Mouse (Mus musculus) kidney, embryonic 14.5 days (tissue): Measurements from ENCODE around the gene Six4. TPM values are rescaled to one million over a fixed set of nuclear protein-coding genes. Genes with fewer than 3 reads are reported as not detected.
A peak's percentile ranks its signal among the peaks of the same experiment; 100 is the strongest.
"Not testable (repeated sequence)": the region's sequence is repeated elsewhere in the genome, so short reads cannot be mapped to it uniquely, and the experiment has no call there.

Experiments
- ATAC-seq: fragments of 200-750 bp; cut with Nextera tagmentation; 2 replicates; pipeline ENCODE4 v1.8.0; 2017; ENCODE audit warnings: moderate number of reproducible peaks, mild to moderate bottlenecking, moderate TSS enrichment, moderate library complexity; ENCODE audit not compliant: low FRiP score, low TSS enrichment
- H3K27ac ChIP-seq: fragments of 300-500 bp; sonication (generic); 2 replicates; pipeline ENCODE4 v1.5.1; 2014; ENCODE audit warnings: low read depth, mild to moderate bottlenecking, low read length, moderate library complexity, mixed read lengths
- H3K27me3 ChIP-seq: fragments of 300-500 bp; sonication (generic); 2 replicates; pipeline ENCODE4 v1.6.1; 2014; ENCODE audit warnings: mild to moderate bottlenecking, low read length; ENCODE audit not compliant: control insufficient read depth, insufficient read depth
- H3K36me3 ChIP-seq: fragments of 300-500 bp; sonication (generic); 2 replicates; pipeline ENCODE4 v1.6.1; 2014; ENCODE audit warnings: low read length, mixed read lengths; ENCODE audit not compliant: control insufficient read depth, insufficient read depth
- H3K4me1 ChIP-seq: fragments of 300-500 bp; sonication (generic); 2 replicates; pipeline ENCODE4 v1.6.1; 2014; ENCODE audit warnings: low read length, mixed read lengths; ENCODE audit not compliant: control insufficient read depth, insufficient read depth
- H3K4me2 ChIP-seq: fragments of 300-500 bp; sonication (generic); replicated peaks from 2 replicates; pipeline ENCODE4 v1.6.1; 2014; ENCODE audit warnings: low read depth, mild to moderate bottlenecking, low read length
- H3K4me3 ChIP-seq: fragments of 300-500 bp; sonication (generic); 2 replicates; pipeline ENCODE4 v1.5.1; 2014; ENCODE audit warnings: mild to moderate bottlenecking, low read length
- H3K9ac ChIP-seq: fragments of 300-500 bp; sonication (generic); 2 replicates; pipeline ENCODE4 v1.6.1; 2014; ENCODE audit warnings: low read depth, mild to moderate bottlenecking, low read length, moderate library complexity
- H3K9me3 ChIP-seq: fragments of 300-500 bp; sonication (generic); 2 replicates; pipeline ENCODE4 v1.6.1; 2016; ENCODE audit warnings: low read length; ENCODE audit not compliant: control insufficient read depth
- WGBS: fragments of 180-500 bp; shearing (Covaris S2); extraction: QIAGEN DNeasy Blood & Tissue Kit; methylation state at CpG from one replicate; pipeline ENCODE4 v1.1.7; 2014; 5-methylcytosine and 5-hydroxymethylcytosine counted together
- polyA plus RNA-seq: library from polyadenylated mRNA; unstranded; fragments of >200 nt; fragmentation: Nextera tagmentation; extraction: Ambion mirVana; gene quantifications from 2 replicates; pipeline ENCODE4 v1.2.1, GENCODE M21; 2014

Gene Six4
- polyA plus RNA-seq, 1 experiment from 2014 or later = 7.5 TPM

- Histone ChIP-seq H3K4me3 (no peak overlapping the region), H3K9me3 (no peaks in the 10 kb centered on the region), H3K4me1 (no peaks in the 10 kb centered on the region), H3K9ac (no peak overlapping the region), H3K36me3 (no peaks in the 10 kb centered on the region), H3K27ac (no peak overlapping the region), H3K4me2 (no peak overlapping the region), H3K27me3 (no peaks in the 10 kb centered on the region)
- no peak for ATAC-seq
- 27% methylated on average over 2 of the region's 2 CpGs for WGBS
These were observed 18.7 kb downstream of the Six4 start for GRCm38 (mm10) chr12:73094605-73095004.

DNA sequence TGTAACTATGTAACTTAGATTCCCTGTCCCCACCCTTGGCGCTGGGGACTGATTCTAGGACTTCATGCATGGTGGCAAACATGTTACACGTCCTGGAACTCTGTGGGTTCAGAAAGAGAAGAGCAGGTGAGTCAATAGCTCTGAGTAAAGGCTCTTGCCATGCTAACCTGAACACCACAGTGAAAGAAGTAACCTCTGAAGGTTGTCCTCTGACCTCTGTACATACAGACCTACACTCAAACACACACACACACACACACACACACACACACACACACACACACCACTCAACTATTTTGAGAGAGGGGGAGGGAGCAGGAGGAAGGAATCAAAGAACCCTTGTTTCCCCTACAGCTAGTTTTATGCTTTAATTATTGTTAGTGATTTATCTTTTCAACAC is 19.1 kb downstream of the Six4 start:
- H3K9ac ChIP-seq = no peak overlapping the region
- H3K36me3 ChIP-seq = no peaks in the 10 kb centered on the region
- H3K9me3 ChIP-seq = no peaks in the 10 kb centered on the region
- no peak overlapping the region for H3K4me2 ChIP-seq
- 0 out of 2 replicates have a peak, but pooled peaks have one; percentile 24 for ATAC-seq
- H3K27me3 ChIP-seq = no peaks in the 10 kb centered on the region
- H3K4me3 ChIP-seq = no peak overlapping the region
- H3K27ac ChIP-seq = no peak overlapping the region
- WGBS = 70% methylated on average over 2 of the region's 2 CpGs
- no peaks in the 10 kb centered on the region for H3K4me1 ChIP-seq

- 76% methylated on average over 7 of the region's 7 CpGs for WGBS
- H3K9me3 ChIP-seq = no peaks in the 10 kb centered on the region
- H3K27ac ChIP-seq = no peak overlapping the region
These were observed 22.5 kb downstream of the Six4 start for GRCm38 (mm10) chr12:73090672-73091335.

DNA sequence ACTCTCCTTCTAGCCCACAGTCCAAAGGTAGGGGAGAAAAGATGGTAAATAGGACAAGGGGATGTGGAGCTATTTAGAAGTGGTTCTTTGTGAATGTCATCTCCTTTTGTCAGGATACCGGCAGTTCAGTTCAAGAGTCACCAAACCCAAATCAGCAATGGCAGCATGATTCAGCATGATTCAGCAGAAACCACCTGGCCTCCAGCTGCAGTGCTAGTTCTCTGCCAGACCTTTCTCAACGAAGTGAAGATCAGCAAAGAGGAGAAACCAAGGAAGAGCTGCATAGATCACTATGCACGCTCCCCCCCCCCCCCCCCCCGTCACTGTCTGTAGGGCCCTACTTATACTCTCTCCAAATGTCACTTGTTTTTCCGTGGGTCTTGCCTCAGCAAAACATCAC is 24.3 kb downstream of the Six4 start:
- Histone ChIP-seq H3K27me3 (no peaks in the 10 kb centered on the region), H3K9me3 (no peaks in the 10 kb centered on the region), H3K4me1 (no peaks in the 10 kb centered on the region), H3K4me2 (no peak overlapping the region), H3K4me3 (no peak overlapping the region), H3K36me3 (no peaks in the 10 kb centered on the region), H3K27ac (no peak overlapping the region), H3K9ac (no peak overlapping the region)
- ATAC-seq = no peak
- 68% methylated on average over 5 of the region's 5 CpGs for WGBS

More at GRCm38 (mm10) chr12:73090672-73091335, 22.5 kb downstream of the Six4 start:
- H3K9ac ChIP-seq = no peak overlapping the region
- no peaks in the 10 kb centered on the region for H3K4me1 ChIP-seq
- H3K27me3 ChIP-seq = no peaks in the 10 kb centered on the region
- no peak overlapping the region for H3K4me3 ChIP-seq
- no peaks in the 10 kb centered on the region for H3K36me3 ChIP-seq
- no peak overlapping the region for H3K4me2 ChIP-seq
- ATAC-seq = no peak

GRCm38 (mm10) chr12:73088500-73088899 is 24.8 kb downstream of the Six4 start:
- H3K4me1 ChIP-seq = no peaks in the 10 kb centered on the region
- no peaks in the 10 kb centered on the region for H3K36me3 ChIP-seq
- H3K27me3 ChIP-seq = no peaks in the 10 kb centered on the region
- no peaks in the 10 kb centered on the region for H3K9me3 ChIP-seq
- no peak overlapping the region for H3K9ac ChIP-seq
- no peak overlapping the region for H3K27ac ChIP-seq
- no peak for ATAC-seq
- 82% methylated on average over 5 of the region's 5 CpGs for WGBS
- no peak overlapping the region for H3K4me2 ChIP-seq
- H3K4me3 ChIP-seq = no peak overlapping the region

- no peaks in the 10 kb centered on the region for H3K27me3 ChIP-seq
- H3K4me1 ChIP-seq = no peaks in the 10 kb centered on the region
- ATAC-seq = no peak
- H3K9ac ChIP-seq = no peak overlapping the region
- H3K36me3 ChIP-seq = no peaks in the 10 kb centered on the region
- no peak overlapping the region for H3K27ac ChIP-seq
- no peak overlapping the region for H3K4me2 ChIP-seq
- H3K9me3 ChIP-seq = no peaks in the 10 kb centered on the region
- H3K4me3 ChIP-seq = no peak overlapping the region
- WGBS = 90% methylated on average over 7 of the region's 7 CpGs
These were observed 26.2 kb downstream of the Six4 start for GRCm38 (mm10) chr12:73087086-73087485.

GRCm38 (mm10) chr12:73085739-73086630 is 27.3 kb downstream of the Six4 start:
- no peak for ATAC-seq
- no peak overlapping the region for H3K9ac ChIP-seq
- no peak overlapping the region for H3K27ac ChIP-seq
- no peak overlapping the region for H3K4me3 ChIP-seq
- no peaks in the 10 kb centered on the region for H3K36me3 ChIP-seq
- no peaks in the 10 kb centered on the region for H3K27me3 ChIP-seq
- WGBS = 31% methylated on average over 11 of the region's 11 CpGs
- no peak overlapping the region for H3K4me2 ChIP-seq
- no peaks in the 10 kb centered on the region for H3K9me3 ChIP-seq
- H3K4me1 ChIP-seq = no peaks in the 10 kb centered on the region

DNA sequence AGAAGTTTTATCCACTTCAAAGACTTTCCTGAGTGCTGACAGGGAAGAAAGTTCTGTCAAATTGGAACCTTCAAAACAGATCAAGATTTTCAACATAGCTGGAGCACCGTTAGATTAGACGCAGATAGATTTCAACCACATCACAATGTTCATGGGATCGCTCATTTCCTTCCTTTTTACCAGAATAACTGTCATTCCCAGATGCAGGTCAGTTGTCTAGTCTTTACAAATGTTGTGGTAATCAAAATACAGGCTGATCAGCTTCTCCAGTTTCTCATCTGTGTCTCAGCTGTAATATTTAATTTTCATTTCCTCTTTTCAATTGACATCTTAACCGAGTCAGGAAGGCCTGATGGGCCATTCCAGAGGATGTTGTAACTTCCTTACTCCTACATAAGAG is 29.5 kb downstream of the Six4 start:
- Histone ChIP-seq H3K4me1 (no peaks in the 10 kb centered on the region), H3K36me3 (no peaks in the 10 kb centered on the region), H3K27ac (no peak overlapping the region), H3K9ac (no peak overlapping the region), H3K27me3 (no peaks in the 10 kb centered on the region), H3K4me2 (no peak overlapping the region), H3K4me3 (no peak overlapping the region), H3K9me3 (no peaks in the 10 kb centered on the region)
- no peak for ATAC-seq
- 81% methylated on average over 4 of the region's 4 CpGs for WGBS

DNA sequence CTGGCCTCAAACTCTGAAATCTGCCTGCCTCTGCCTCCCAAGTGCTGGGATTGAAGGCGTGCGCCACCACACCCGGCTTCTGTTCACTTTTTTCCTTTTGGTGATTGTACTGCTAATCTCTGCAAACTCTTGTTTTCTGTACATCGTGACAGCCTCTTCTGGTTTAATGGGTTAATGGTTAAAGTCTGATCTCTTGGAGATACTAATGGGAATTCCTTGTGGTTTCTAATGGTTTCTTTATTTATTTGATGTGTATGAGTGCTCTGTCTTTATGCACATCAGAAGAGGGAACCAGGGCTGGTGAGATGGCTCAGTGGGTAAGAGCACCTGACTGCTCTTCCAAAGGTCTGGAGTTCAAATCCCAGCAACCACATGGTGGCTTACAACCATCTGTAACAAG is 31.4 kb downstream of the Six4 start:
- H3K4me2 ChIP-seq, H3K36me3 ChIP-seq, H3K4me3 ChIP-seq, H3K9ac ChIP-seq, ATAC-seq, H3K4me1 ChIP-seq, H3K27me3 ChIP-seq, H3K27ac ChIP-seq, H3K9me3 ChIP-seq: not testable (repeated sequence)
- 90% methylated on average over 4 of the region's 4 CpGs for WGBS
